Mouse (Mus musculus) megakaryocyte, embryonic 14.5 days (primary cell): ENCODE measurements around the gene Calml4.

Experiments used
- FLI1 ChIP-seq: IDR thresholded peaks from 2 replicates; pipeline ENCODE4 v1.6.1; 2012; ENCODE audit warnings: low read length, inconsistent platforms, mixed read lengths
- GATA1 ChIP-seq: IDR thresholded peaks from 3 replicates; pipeline ENCODE4 v1.6.1; 2012; ENCODE audit warnings: mixed read lengths, low read length, inconsistent platforms, borderline replicate concordance

DNA sequence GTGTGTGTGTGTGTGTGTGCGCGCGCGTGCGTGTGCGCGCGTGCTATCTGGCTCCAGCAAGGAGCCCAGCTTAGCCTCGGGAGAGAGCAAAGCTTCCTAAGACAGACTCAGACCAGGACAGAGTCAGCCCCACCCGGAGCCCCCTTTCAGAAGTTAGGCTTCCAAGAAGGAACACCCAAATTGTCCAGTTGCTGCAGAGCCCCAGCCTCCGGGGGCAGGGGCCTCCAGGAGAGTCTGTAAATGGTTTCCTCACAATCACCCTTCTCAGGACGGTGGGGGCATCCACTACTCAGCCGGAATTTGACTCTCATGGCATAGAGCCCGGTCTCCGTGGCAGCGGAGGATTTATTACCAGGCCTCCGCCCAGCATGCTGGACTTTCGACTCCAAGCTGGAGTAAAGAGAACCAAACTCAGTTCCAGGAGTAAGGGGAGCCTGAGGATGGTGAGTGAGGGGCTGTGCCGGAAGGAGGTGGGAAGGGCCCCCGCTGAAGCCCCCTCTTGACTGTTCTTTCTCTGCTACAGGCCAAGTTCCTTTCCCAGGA is at the start of gene Calml4:
- no peak for TF ChIP-seq GATA1
- no peak for TF ChIP-seq FLI1
